Mouse (Mus musculus) C2C12 (cell line): Measurements from ENCODE around the gene Tbc1d2.

Experiments
- CEBPB ChIP-seq: IDR thresholded peaks from one replicate; pipeline ENCODE4 v1.6.1; 2011; ENCODE audit warnings: low read depth, mild to moderate bottlenecking, control low read depth, moderate library complexity
- CTCF ChIP-seq: IDR thresholded peaks from one replicate; pipeline ENCODE4 v1.5.1; 2011; ENCODE audit not compliant: control insufficient read depth, insufficient read depth, insufficient read length
- FOSL1 ChIP-seq: IDR thresholded peaks from one replicate; pipeline ENCODE4 v1.8.0; 2011; ENCODE audit warnings: mild to moderate bottlenecking, low read length; ENCODE audit not compliant: poor library complexity, insufficient read depth, severe bottlenecking
- MAX ChIP-seq: IDR thresholded peaks from one replicate; pipeline ENCODE4 v1.6.1; 2011; ENCODE audit warnings: mild to moderate bottlenecking, control low read depth
- MYOD1 ChIP-seq: IDR thresholded peaks from one replicate; pipeline ENCODE4 v1.6.1; 2011; ENCODE audit warnings: low read depth; ENCODE audit not compliant: control insufficient read depth, insufficient read length
- MYOG ChIP-seq: IDR thresholded peaks from one replicate; pipeline ENCODE4 v1.6.1; 2011; ENCODE audit not compliant: control insufficient read depth, insufficient read length; ENCODE audit errors: extremely low read depth
- USF1 ChIP-seq: IDR thresholded peaks from one replicate; pipeline ENCODE4 v1.6.1; 2011; ENCODE audit warnings: low read depth, mild to moderate bottlenecking, control low read depth, moderate library complexity

DNA sequence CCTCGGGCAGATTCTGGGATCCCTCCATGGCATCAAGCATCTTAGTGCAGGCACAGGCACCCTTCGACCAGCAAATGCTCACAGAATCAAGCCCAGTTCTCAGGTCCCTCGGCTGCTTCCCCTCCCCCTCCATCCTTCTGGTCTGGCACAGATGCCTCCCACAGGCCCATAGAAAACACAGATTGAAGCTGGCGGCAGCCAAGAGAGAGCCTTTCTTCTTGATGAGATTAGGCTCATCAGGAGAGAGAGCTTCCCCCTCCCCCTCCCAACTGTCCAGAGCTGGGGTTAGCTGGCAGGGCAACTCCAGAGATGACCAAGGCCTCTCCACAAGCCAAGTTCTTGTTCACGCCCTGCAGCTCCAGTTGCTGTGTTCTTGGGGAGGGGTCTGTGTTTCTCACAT lies 80.3 kb downstream of the Tbc1d2 start:
- TF ChIP-seq CTCF = no peak
- TF ChIP-seq MAX = no peak
- no peak for TF ChIP-seq MYOD1
- no peak for TF ChIP-seq MYOG
- TF ChIP-seq USF1 = no peak
- no peak for TF ChIP-seq CEBPB
- no peak for TF ChIP-seq FOSL1
